Mouse (Mus musculus) heart, adult 2 months (tissue): Measurements from ENCODE around the gene Manbal.

Experiments used
- CTCF ChIP-seq: fragments of 200-600 bp; IDR thresholded peaks from 2 replicates; pipeline ENCODE4 v1.8.1; 2022; ENCODE audit warnings: antibody characterized with exemption, mild to moderate bottlenecking, moderate library complexity
- POLR2A ChIP-seq: fragments of 200-500 bp; IDR thresholded peaks from 2 replicates; pipeline ENCODE4 v1.6.1; 2011; ENCODE audit warnings: mild to moderate bottlenecking, low read depth, low read length, control low read depth; ENCODE audit not compliant: insufficient read depth

DNA sequence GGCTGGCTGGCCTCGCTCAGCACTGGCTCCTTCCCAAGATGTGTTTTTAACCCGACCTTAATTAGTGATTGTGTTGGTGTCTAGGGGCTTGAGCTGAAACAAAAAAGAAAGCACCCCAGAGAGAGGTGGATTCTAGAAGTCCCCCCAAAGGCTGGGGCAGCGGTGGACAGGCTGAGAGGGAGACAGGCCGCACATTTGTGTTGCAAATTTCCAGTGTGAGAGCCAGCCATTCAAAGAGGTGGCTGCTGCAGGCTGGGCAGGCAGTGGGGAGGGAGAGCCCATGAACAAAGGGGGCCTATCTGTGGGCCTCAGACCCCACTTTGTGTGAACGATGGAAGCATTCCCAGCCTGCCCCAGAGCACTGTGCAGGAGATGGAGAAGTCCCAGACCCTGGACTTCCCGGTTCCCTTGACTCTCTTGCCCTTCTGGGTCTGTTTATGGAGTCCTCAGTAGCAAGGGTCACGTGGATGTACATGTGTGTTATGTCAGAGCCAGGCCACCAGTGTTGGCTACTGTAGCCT, 27.1 kb upstream of the Manbal start:
- TF ChIP-seq POLR2A (no peak), CTCF (no peak)
